Mouse (Mus musculus): Measurements from ENCODE around the gene Gm49318. TPM values are rescaled to one million over a fixed set of nuclear protein-coding genes. Genes with fewer than 3 reads are reported as not detected.

The Gm49318 gene
- polyA plus RNA-seq (2012; rRNA removed): not detected in 2 replicates

GRCm38 (mm10) chr9:22070791-22071573, at the start of gene Gm49318, which contains the start of gene Zfp653:
Gm49318 (minus strand) TSS chr9:22071259.
Zfp653 (minus strand) TSS chr9:22071376.
- peak; percentile 69 for TF ChIP-seq POLR2A (IDR thresholded peaks at IDR 0.05; ENCODE audit: borderline replicate concordance, extremely low read depth, insufficient read depth, insufficient read length, poor library complexity, severe bottlenecking)
- no peak for TF ChIP-seq CTCF (IDR thresholded peaks at IDR 0.05; ENCODE audit: borderline replicate concordance, extremely low read depth, insufficient read depth, insufficient read length)
- DNase-seq (ENCODE audit: low read depth): peak; percentile 98

- no peak for TF ChIP-seq POLR2A (IDR thresholded peaks at IDR 0.05; ENCODE audit: borderline replicate concordance, extremely low read depth, insufficient read depth, insufficient read length, poor library complexity, severe bottlenecking)
- no peak for TF ChIP-seq CTCF (IDR thresholded peaks at IDR 0.05; ENCODE audit: borderline replicate concordance, extremely low read depth, insufficient read depth, insufficient read length)
- no peak for DNase-seq (ENCODE audit: low read depth)
These were observed 48.5 kb upstream of the Gm49318 start for GRCm38 (mm10) chr9:22119543-22119942.

- peak; percentile 78 for DNase-seq (ENCODE audit: low read depth)
- TF ChIP-seq POLR2A (IDR thresholded peaks at IDR 0.05; ENCODE audit: borderline replicate concordance, extremely low read depth, insufficient read depth, insufficient read length, poor library complexity, severe bottlenecking): no peak
- TF ChIP-seq CTCF (IDR thresholded peaks at IDR 0.05; ENCODE audit: borderline replicate concordance, extremely low read depth, insufficient read depth, insufficient read length): peak; percentile 52; the same call in 1 of the 2 replicates
These were observed 46.8 kb upstream of the Gm49318 start for GRCm38 (mm10) chr9:22117754-22118456.

GRCm38 (mm10) chr9:22116740-22117426, 45.8 kb upstream of the Gm49318 start, which contains the start of gene Elof1:
Elof1 (minus strand) TSS chr9:22117172.
- DNase-seq (ENCODE audit: low read depth): peak; percentile 99
- TF ChIP-seq POLR2A (IDR thresholded peaks at IDR 0.05; ENCODE audit: borderline replicate concordance, extremely low read depth, insufficient read depth, insufficient read length, poor library complexity, severe bottlenecking): 0 out of 2 replicates have a peak, but pooled peaks have one; percentile 46
- no peak; the same call in 1 of the 2 replicates for TF ChIP-seq CTCF (IDR thresholded peaks at IDR 0.05; ENCODE audit: borderline replicate concordance, extremely low read depth, insufficient read depth, insufficient read length)

GRCm38 (mm10) chr9:22116086-22116485, 45.0 kb upstream of the Gm49318 start:
- TF ChIP-seq POLR2A (IDR thresholded peaks at IDR 0.05; ENCODE audit: borderline replicate concordance, extremely low read depth, insufficient read depth, insufficient read length, poor library complexity, severe bottlenecking): no peak
- no peak for TF ChIP-seq CTCF (IDR thresholded peaks at IDR 0.05; ENCODE audit: borderline replicate concordance, extremely low read depth, insufficient read depth, insufficient read length)
- DNase-seq (ENCODE audit: low read depth): peak; percentile 71

GRCm38 (mm10) chr9:22115635-22116034, 44.6 kb upstream of the Gm49318 start:
- TF ChIP-seq CTCF (IDR thresholded peaks at IDR 0.05; ENCODE audit: borderline replicate concordance, extremely low read depth, insufficient read depth, insufficient read length): no peak
- no peak for TF ChIP-seq POLR2A (IDR thresholded peaks at IDR 0.05; ENCODE audit: borderline replicate concordance, extremely low read depth, insufficient read depth, insufficient read length, poor library complexity, severe bottlenecking)
- no peak for DNase-seq (ENCODE audit: low read depth)

- TF ChIP-seq POLR2A (IDR thresholded peaks at IDR 0.05; ENCODE audit: borderline replicate concordance, extremely low read depth, insufficient read depth, insufficient read length, poor library complexity, severe bottlenecking) (no peak), CTCF (IDR thresholded peaks at IDR 0.05; ENCODE audit: borderline replicate concordance, extremely low read depth, insufficient read depth, insufficient read length) (no peak)
- DNase-seq (ENCODE audit: low read depth): no peak
These were observed 37.1 kb upstream of the Gm49318 start for GRCm38 (mm10) chr9:22108194-22108593.

- DNase-seq (ENCODE audit: low read depth): no peak
- TF ChIP-seq POLR2A (IDR thresholded peaks at IDR 0.05; ENCODE audit: borderline replicate concordance, extremely low read depth, insufficient read depth, insufficient read length, poor library complexity, severe bottlenecking) (no peak), CTCF (IDR thresholded peaks at IDR 0.05; ENCODE audit: borderline replicate concordance, extremely low read depth, insufficient read depth, insufficient read length) (no peak)
These were observed 28.9 kb upstream of the Gm49318 start for GRCm38 (mm10) chr9:22099922-22100321.

GRCm38 (mm10) chr9:22098993-22099696, 28.1 kb upstream of the Gm49318 start, which contains the start of gene Cnn1:
Cnn1 (plus strand) TSS chr9:22099216.
- TF ChIP-seq CTCF (IDR thresholded peaks at IDR 0.05; ENCODE audit: borderline replicate concordance, extremely low read depth, insufficient read depth, insufficient read length) (no peak), POLR2A (IDR thresholded peaks at IDR 0.05; ENCODE audit: borderline replicate concordance, extremely low read depth, insufficient read depth, insufficient read length, poor library complexity, severe bottlenecking) (no peak)
- peak; percentile 21 for DNase-seq (ENCODE audit: low read depth)

GRCm38 (mm10) chr9:22095854-22096307, 24.8 kb upstream of the Gm49318 start:
- DNase-seq (ENCODE audit: low read depth): peak; percentile 73
- TF ChIP-seq POLR2A (IDR thresholded peaks at IDR 0.05; ENCODE audit: borderline replicate concordance, extremely low read depth, insufficient read depth, insufficient read length, poor library complexity, severe bottlenecking) (no peak), CTCF (IDR thresholded peaks at IDR 0.05; ENCODE audit: borderline replicate concordance, extremely low read depth, insufficient read depth, insufficient read length) (peak; percentile 63)

Measured in brain, embryonic 14.5 days (tissue).